Mouse (Mus musculus): ENCODE measurements around the gene Nup210. TPM values are rescaled to one million over a fixed set of nuclear protein-coding genes. Genes with fewer than 3 reads are reported as not detected.
"Not testable (repeated sequence)": the region's sequence is repeated elsewhere in the genome, so short reads cannot be mapped to it uniquely, and the experiment has no call there.

Gene Nup210
- total RNA-seq, 2 experiments from 2014 or later: 43.6 to 49.4 TPM

- intact Hi-C loops (cut with DNase I): loop anchor here (10.0 kb wide), 1 partner anchor 321 kb away; no protein-coding TSS in a partner anchor
- DNase-seq: no peak
Measured at GRCm38 (mm10) chr6:91145572-91145971, 28.9 kb upstream of the Nup210 start.

GRCm38 (mm10) chr6:91145056-91145455 is 28.4 kb upstream of the Nup210 start:
- DNase-seq: no peak
- intact Hi-C loops (cut with DNase I): loop anchor here (10.0 kb wide), 1 partner anchor 320 kb away; no protein-coding TSS in a partner anchor

GRCm38 (mm10) chr6:91139846-91140245 is 23.2 kb upstream of the Nup210 start:
- intact Hi-C loops (cut with DNase I): loop anchor here (10.0 kb wide), 1 partner anchor 315 kb away; no protein-coding TSS in a partner anchor
- peak; percentile 73 for DNase-seq

- intact Hi-C loops (cut with DNase I): no loop called here
- DNase-seq: no peak
Measured at GRCm38 (mm10) chr6:91137343-91137956, 20.8 kb upstream of the Nup210 start.

GRCm38 (mm10) chr6:91130856-91131255 is 14.2 kb upstream of the Nup210 start:
- intact Hi-C loops (cut with DNase I): no loop called here
- DNase-seq: no peak

GRCm38 (mm10) chr6:91128996-91129395 is 12.4 kb upstream of the Nup210 start:
- no peak for DNase-seq
- intact Hi-C loops (cut with DNase I): no loop called here

- DNase-seq: no peak
- intact Hi-C loops (cut with DNase I): no loop called here
Measured at GRCm38 (mm10) chr6:91125228-91125585, 8.6 kb upstream of the Nup210 start.

- intact Hi-C loops (cut with DNase I): no loop called here
- DNase-seq: no peak
Measured at GRCm38 (mm10) chr6:91124286-91125227, 7.9 kb upstream of the Nup210 start.

GRCm38 (mm10) chr6:91123453-91123852 is 6.8 kb upstream of the Nup210 start:
- no peak for DNase-seq
- intact Hi-C loops (cut with DNase I): no loop called here

GRCm38 (mm10) chr6:91121089-91121488 is 4.5 kb upstream of the Nup210 start:
- intact Hi-C loops (cut with DNase I); DNase-seq: not testable (repeated sequence)

GRCm38 (mm10) chr6:91120206-91120605 is 3.6 kb upstream of the Nup210 start:
- intact Hi-C loops (cut with DNase I): no loop called here
- no peak for DNase-seq

GRCm38 (mm10) chr6:91118526-91118925 is 1.9 kb upstream of the Nup210 start:
- no peak for DNase-seq
- intact Hi-C loops (cut with DNase I): no loop called here

- intact Hi-C loops (cut with DNase I): no loop called here
- peak; percentile 45 for DNase-seq
Measured at GRCm38 (mm10) chr6:91117149-91117548, 520 bp upstream of the Nup210 start.

- intact Hi-C loops (cut with DNase I): no loop called here
- DNase-seq: no peak
Measured at GRCm38 (mm10) chr6:91115863-91116243, 776 bp downstream of the Nup210 start.

GRCm38 (mm10) chr6:91115158-91115557 is 1.5 kb downstream of the Nup210 start:
- no peak for DNase-seq
- intact Hi-C loops (cut with DNase I): no loop called here

GRCm38 (mm10) chr6:91114716-91115115 is 1.9 kb downstream of the Nup210 start:
- DNase-seq: no peak
- intact Hi-C loops (cut with DNase I): no loop called here

- no peak for DNase-seq
- intact Hi-C loops (cut with DNase I): no loop called here
Measured at GRCm38 (mm10) chr6:91111954-91112252, 4.7 kb downstream of the Nup210 start.

GRCm38 (mm10) chr6:91111141-91111953 is 5.3 kb downstream of the Nup210 start:
- DNase-seq: no peak
- intact Hi-C loops (cut with DNase I): no loop called here

- intact Hi-C loops (cut with DNase I): no loop called here
Measured at GRCm38 (mm10) chr6:91110323-91111020, 6.2 kb downstream of the Nup210 start.

GRCm38 (mm10) chr6:91109489-91109888 is 7.1 kb downstream of the Nup210 start:
- intact Hi-C loops (cut with DNase I): no loop called here
- DNase-seq: no peak

More at GRCm38 (mm10) chr6:91110323-91111020, 6.2 kb downstream of the Nup210 start:
- DNase-seq: no peak

All from left cerebral cortex, postnatal 4 days (tissue).